Mouse (Mus musculus) forebrain, embryonic 14.5 days (tissue): ENCODE measurements around the gene 2700049A03Rik. TPM values are rescaled to one million over a fixed set of nuclear protein-coding genes. Genes with fewer than 3 reads are reported as not detected.

Experiments used
- ATAC-seq: fragments of 200-750 bp; cut with Nextera tagmentation; 2 replicates; pipeline ENCODE4 v1.8.0; 2017; ENCODE audit warnings: mild to moderate bottlenecking, moderate library complexity
- DNase-seq: peaks from one replicate; pipeline ENCODE4 v3.0.0-alpha.2; 2015; ENCODE audit warnings: low spot score
- H3K27ac ChIP-seq: fragments of 300-500 bp; sonication (generic); 2 replicates; pipeline ENCODE4 v1.5.1; 2014; ENCODE audit warnings: low read depth, mild to moderate bottlenecking, control low read depth, low read length, moderate library complexity
- H3K27me3 ChIP-seq: fragments of 300-500 bp; sonication (generic); replicated peaks from 2 replicates; pipeline ENCODE4 v1.6.1; 2014; ENCODE audit warnings: low read length, control low read depth, mixed read lengths; ENCODE audit not compliant: control insufficient read depth, insufficient read depth
- H3K36me3 ChIP-seq: fragments of 300-500 bp; sonication (generic); 2 replicates; pipeline ENCODE4 v1.6.1; 2014; ENCODE audit warnings: low read length, control low read depth; ENCODE audit not compliant: control insufficient read depth, insufficient read depth
- H3K4me1 ChIP-seq: fragments of 300-500 bp; sonication (generic); 2 replicates; pipeline ENCODE4 v1.6.1; 2014; ENCODE audit warnings: antibody characterized with exemption, low read length, control low read depth; ENCODE audit not compliant: control insufficient read depth, insufficient read depth
- H3K4me2 ChIP-seq: fragments of 300-500 bp; sonication (generic); 2 replicates; pipeline ENCODE4 v1.6.1; 2014; ENCODE audit warnings: mild to moderate bottlenecking, control low read depth, low read length
- H3K4me3 ChIP-seq: fragments of 300-500 bp; sonication (generic); 2 replicates; pipeline ENCODE4 v1.5.1; 2014; ENCODE audit warnings: low read depth, low read length, control low read depth
- H3K9ac ChIP-seq: fragments of 300-500 bp; sonication (generic); 2 replicates; pipeline ENCODE4 v1.6.1; 2014; ENCODE audit warnings: mild to moderate bottlenecking, low read length, control low read depth, moderate library complexity
- H3K9me3 ChIP-seq: fragments of 300-500 bp; sonication (generic); replicated peaks from 2 replicates; pipeline ENCODE4 v1.6.1; 2016; ENCODE audit warnings: low read length, control low read depth, mixed read lengths; ENCODE audit not compliant: control insufficient read depth
- WGBS: fragments of 180-500 bp; shearing (Covaris S2); extraction: QIAGEN DNeasy Blood & Tissue Kit; methylation state at CpG from one replicate; pipeline ENCODE4 v1.1.7; 2014; 5-methylcytosine and 5-hydroxymethylcytosine counted together
- polyA plus RNA-seq: library from polyadenylated mRNA; unstranded; fragments of >200 nt; fragmentation: Nextera tagmentation; extraction: Ambion mirVana; gene quantifications from 2 replicates; pipeline ENCODE4 v1.2.1, GENCODE M21; 2014

2700049A03Rik gene
- polyA plus RNA-seq, 1 experiment from 2014 or later, result 19.9 TPM

DNA sequence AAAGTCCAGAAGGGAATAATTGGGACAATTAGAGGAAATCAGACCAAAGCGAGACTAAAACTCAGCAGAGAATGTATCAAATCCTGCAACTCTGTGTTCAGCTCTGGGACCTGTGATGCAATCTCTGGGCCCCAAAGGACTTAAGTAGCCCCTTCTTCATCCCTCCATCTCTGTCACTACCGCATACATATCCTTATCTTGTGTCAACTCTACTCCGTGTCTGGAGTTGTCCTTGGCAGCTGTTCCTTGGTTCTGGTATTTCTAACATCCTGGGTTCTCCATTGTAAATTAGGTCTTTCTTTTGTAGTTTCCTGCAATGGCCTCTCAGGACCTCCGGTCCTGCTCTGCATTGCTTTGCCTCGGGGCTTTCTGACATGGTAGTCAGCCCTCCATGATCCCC is 65.1 kb downstream of the 2700049A03Rik start:
- no peak overlapping the region for H3K4me2 ChIP-seq
- ATAC-seq, result no peak
- 90% methylated on average over 5 of the region's 5 CpGs for WGBS
- no peak overlapping the region for H3K4me3 ChIP-seq
- peaks cover 35% of the 10 kb centered on the region for H3K36me3 ChIP-seq
- H3K27me3 ChIP-seq, result no peaks in the 10 kb centered on the region
- no peak for DNase-seq
- no peak overlapping the region for H3K27ac ChIP-seq
- H3K9ac ChIP-seq, result no peak overlapping the region
- H3K4me1 ChIP-seq, result no peaks in the 10 kb centered on the region
- H3K9me3 ChIP-seq, result no peaks in the 10 kb centered on the region

DNA sequence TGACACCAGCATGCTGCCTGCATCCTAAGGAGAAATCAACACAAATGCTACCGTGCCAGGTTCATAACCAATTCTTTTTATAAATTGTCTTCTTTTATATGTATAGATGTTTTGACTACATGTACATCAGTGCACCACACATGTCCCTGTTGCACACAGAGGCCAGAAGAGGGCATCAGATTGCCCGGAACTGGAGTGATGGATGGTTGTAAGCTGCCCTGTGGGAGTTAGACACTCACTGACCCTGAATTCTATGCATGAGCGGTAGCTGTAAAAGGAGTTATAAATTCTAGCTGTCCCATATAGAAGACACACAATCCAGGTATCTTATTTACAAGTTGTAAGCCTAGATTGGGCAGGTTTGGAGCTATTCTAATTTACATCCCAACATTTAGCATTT is 67.7 kb downstream of the 2700049A03Rik start:
- no peak for ATAC-seq
- DNase-seq, result no peak
- WGBS, result 95% methylated on average over 3 of the region's 3 CpGs
- no peak overlapping the region for H3K9ac ChIP-seq
- no peaks in the 10 kb centered on the region for H3K27me3 ChIP-seq
- no peaks in the 10 kb centered on the region for H3K4me1 ChIP-seq
- peaks cover 33% of the 10 kb centered on the region for H3K36me3 ChIP-seq
- no peaks in the 10 kb centered on the region for H3K9me3 ChIP-seq
- H3K4me2 ChIP-seq, result no peak overlapping the region
- no peak overlapping the region for H3K27ac ChIP-seq
- no peak overlapping the region for H3K4me3 ChIP-seq

DNA sequence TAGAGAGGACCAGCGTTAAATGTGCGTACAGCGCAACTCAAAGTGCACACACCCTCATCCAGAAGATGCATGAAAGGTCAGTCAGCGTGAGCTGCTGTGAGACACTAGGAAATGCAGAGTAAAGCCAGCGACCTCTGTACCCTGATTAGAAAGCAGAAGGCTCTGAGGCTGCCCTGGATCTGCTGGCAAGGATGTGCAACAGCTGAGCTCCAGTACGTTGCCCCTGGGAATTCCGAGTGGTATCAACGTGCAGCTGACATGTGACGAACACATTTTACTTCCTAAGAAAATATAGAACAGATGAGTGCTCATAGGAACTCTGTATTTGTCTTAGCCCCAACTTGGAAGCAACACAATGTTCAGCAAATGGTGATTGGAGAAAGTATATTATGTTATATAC is 80.5 kb downstream of the 2700049A03Rik start:
- H3K9me3 ChIP-seq, result no peaks in the 10 kb centered on the region
- no peak overlapping the region for H3K4me3 ChIP-seq
- H3K36me3 ChIP-seq, result peaks cover 33% of the 10 kb centered on the region
- no peak for DNase-seq
- no peak for ATAC-seq
- no peak overlapping the region for H3K27ac ChIP-seq
- 83% methylated on average over 9 of the region's 9 CpGs for WGBS
- H3K4me1 ChIP-seq, result no peaks in the 10 kb centered on the region
- no peaks in the 10 kb centered on the region for H3K27me3 ChIP-seq
- H3K9ac ChIP-seq, result no peak overlapping the region
- no peak overlapping the region for H3K4me2 ChIP-seq

DNA sequence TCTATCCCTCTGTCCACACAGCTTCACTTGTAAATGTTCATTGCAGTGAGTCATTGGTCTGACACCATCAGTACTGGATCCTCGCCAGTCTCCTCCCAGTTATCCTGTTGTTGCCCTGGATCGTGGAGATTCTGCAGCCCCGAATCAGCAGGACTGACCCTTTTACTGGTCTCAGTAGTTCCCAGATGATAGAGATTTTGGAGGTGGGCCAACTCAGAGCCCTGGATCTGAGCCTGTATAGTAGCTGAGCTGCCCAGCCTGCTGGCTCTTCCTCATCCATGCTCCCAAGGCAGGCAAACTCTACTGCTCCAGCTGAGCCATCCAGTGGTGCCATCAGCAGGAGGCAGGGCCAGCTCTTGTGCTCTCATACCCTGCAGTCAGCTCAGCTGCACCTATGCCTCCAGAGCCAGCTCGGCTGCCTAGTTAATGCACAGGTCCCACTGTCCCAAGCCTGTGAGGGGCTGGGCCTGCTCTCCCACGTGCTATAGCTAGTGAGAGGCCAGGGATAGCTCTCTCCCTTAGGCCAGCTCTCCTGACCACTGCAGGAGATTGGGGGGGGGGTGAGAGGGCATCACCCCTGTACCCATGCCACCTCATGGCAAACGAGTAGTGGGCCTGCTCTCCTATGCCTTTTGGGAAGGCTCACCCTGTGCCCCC is 81.3 kb downstream of the 2700049A03Rik start:
- Histone ChIP-seq H3K27ac (no peak overlapping the region), H3K4me3 (no peak overlapping the region), H3K4me1 (no peaks in the 10 kb centered on the region), H3K9me3 (no peaks in the 10 kb centered on the region), H3K4me2 (no peak overlapping the region), H3K27me3 (no peaks in the 10 kb centered on the region), H3K9ac (no peak overlapping the region), H3K36me3 (peaks cover 39% of the 10 kb centered on the region)
- DNase-seq (peak; percentile 46), ATAC-seq (peak; percentile 44)
- WGBS, result 76% methylated on average over 6 of the region's 6 CpGs

DNA sequence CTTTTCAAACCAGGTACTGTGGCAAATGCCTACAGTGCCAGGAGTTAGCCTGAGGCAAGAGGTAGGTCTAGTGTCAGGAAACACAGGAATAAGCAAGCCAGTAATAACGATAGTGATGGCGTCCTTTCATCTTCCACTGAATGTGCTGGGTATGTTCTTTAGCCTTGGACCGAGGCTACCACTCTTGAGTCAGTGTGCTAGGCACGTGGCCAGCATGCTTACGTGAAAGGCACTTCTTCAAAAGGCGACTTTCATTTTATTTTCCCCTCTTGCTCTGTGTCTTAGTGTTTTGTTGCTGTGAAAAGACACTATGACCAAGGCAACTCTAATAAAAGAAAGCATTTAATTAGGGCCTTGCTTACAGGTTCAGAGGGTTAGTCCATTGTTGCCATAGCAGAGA is 86.1 kb downstream of the 2700049A03Rik start:
- no peak for ATAC-seq
- DNase-seq, result no peak
- Histone ChIP-seq H3K27me3 (no peaks in the 10 kb centered on the region), H3K4me1 (no peaks in the 10 kb centered on the region), H3K4me3 (no peak overlapping the region), H3K36me3 (peaks cover 35% of the 10 kb centered on the region), H3K9me3 (no peaks in the 10 kb centered on the region), H3K9ac (no peak overlapping the region), H3K4me2 (no peak overlapping the region), H3K27ac (no peak overlapping the region)
- WGBS, result 92% methylated on average over 6 of the region's 6 CpGs

DNA sequence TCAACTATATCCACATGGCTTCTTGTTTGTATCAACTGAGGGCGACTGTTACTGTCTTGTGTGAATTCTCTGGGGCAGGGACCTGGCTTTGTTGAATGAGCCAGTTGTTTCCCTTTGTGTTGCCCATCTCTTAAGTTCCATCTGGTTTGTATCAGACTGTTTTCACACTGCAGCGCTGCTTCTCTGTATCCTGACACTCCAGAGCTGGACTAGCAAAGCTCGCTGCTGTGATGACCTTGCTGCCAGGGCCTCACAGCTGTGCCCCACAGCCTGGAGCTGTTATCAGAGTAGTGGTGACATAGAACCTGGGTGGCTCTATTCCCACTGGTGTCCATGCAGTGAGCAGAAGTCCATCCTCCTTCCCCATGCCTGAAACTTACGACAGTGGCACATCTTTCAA is 91.1 kb downstream of the 2700049A03Rik start:
- no peak overlapping the region for H3K27ac ChIP-seq
- no peak for ATAC-seq

DNA sequence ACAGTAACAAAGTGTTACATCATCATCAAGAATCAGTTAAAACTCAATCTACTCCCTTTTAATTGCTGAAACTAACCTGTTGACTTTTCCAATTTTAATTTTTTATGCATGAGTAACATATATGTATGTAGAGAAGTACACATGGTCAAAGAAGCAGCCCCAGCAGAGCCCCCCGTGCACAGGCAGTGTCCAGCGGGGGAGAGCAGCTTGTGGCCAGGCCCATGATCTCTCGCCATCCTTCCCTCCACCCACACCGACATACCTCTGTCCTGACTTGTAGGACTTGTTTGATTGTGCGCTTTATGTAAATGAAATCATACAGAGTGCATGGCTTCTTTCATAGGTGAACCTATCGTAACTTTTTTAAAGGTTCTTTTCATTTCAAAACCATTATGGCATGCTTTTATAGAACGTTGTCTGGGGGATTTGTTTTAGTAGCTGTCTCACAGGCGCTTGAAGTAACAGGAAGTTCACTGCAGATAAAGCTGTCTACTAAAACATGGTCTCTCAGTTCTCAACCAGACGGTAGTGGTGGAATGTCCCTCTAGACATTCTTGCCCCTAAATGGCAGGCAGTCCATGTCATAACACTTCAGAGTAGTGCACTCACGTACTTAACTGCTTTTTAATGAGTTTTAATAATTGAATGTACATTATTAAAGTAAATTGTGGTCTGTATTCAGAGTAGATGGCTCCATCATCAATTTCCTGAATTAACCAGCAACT is 92.4 kb downstream of the 2700049A03Rik start:
- Histone ChIP-seq H3K27ac (no peak overlapping the region), H3K4me2 (no peak overlapping the region), H3K4me1 (no peaks in the 10 kb centered on the region), H3K4me3 (no peak overlapping the region), H3K36me3 (peaks cover 9% of the 10 kb centered on the region; the same call in 1 of the 2 replicates), H3K9me3 (no peaks in the 10 kb centered on the region), H3K9ac (no peak overlapping the region), H3K27me3 (no peaks in the 10 kb centered on the region)
- no peak for ATAC-seq
- DNase-seq, result no peak
- 82% methylated on average over 10 of the region's 10 CpGs for WGBS

More for the DNA sequence above, 91.1 kb downstream of the 2700049A03Rik start:
- H3K4me1 ChIP-seq, result no peaks in the 10 kb centered on the region
- no peak overlapping the region for H3K9ac ChIP-seq
- no peaks in the 10 kb centered on the region for H3K9me3 ChIP-seq
- no peaks in the 10 kb centered on the region for H3K27me3 ChIP-seq
- WGBS, result 74% methylated on average over 4 of the region's 4 CpGs
- DNase-seq, result no peak
- peaks cover 11% of the 10 kb centered on the region; the same call in 1 of the 2 replicates for H3K36me3 ChIP-seq
- no peak overlapping the region for H3K4me3 ChIP-seq
- no peak overlapping the region for H3K4me2 ChIP-seq

DNA sequence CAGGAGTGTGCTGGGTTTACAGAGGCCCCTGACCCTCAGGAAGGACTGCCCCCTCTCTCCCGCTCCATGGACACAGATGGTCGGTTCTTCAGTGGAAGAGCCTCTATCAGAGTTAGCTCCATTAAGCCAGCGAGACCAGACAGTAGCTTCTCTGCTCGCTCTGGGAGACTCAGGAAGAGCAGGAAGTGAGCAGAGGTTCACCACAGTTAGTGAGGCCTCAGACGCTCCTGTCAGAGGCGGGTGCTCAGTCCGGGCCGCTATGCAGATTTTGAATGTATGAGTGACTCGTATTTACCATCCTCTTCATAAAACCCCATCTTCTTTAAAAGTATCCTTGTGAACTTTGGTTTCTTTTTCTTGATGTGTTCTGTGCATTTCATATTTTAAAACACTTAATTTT is 94.9 kb downstream of the 2700049A03Rik start:
- DNase-seq (no peak), ATAC-seq (no peak)
- no peak overlapping the region for H3K27ac ChIP-seq
- no peak overlapping the region for H3K4me3 ChIP-seq
- 92% methylated on average over 9 of the region's 9 CpGs for WGBS
- H3K27me3 ChIP-seq, result no peaks in the 10 kb centered on the region
- H3K4me1 ChIP-seq, result no peaks in the 10 kb centered on the region
- no peak overlapping the region for H3K4me2 ChIP-seq
- 0 out of 2 replicates have a peak, but pooled peaks cover 5% of the 10 kb centered on the region for H3K36me3 ChIP-seq
- no peak overlapping the region for H3K9ac ChIP-seq
- no peaks in the 10 kb centered on the region for H3K9me3 ChIP-seq

DNA sequence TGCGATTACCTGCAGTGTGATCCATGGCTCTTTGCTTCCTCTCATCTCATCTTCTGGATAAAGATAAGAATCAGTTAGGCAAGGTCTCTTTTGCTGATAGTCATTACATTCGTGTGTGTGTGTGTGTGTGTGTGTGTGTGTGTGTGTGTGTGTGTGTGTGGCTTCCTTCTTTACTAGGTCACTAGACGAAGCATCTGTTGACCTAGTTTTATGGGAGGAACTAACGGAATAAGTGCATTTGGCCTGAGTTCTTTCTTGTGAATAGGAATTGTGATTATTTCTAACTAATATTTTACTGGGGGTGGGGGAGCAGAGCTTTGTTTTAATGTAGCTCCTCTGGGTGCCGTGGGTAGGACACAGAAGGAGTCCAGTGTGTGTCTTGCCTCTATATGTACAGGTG is 96.8 kb downstream of the 2700049A03Rik start:
- H3K27ac ChIP-seq, result no peak overlapping the region
- no peak overlapping the region for H3K4me3 ChIP-seq
- H3K4me2 ChIP-seq, result no peak overlapping the region
- no peaks in the 10 kb centered on the region for H3K27me3 ChIP-seq
- DNase-seq, result no peak
- no peak overlapping the region for H3K9ac ChIP-seq
- 0 out of 2 replicates have a peak, but pooled peaks cover 2% of the 10 kb centered on the region for H3K36me3 ChIP-seq
- no peak for ATAC-seq
- no peaks in the 10 kb centered on the region for H3K4me1 ChIP-seq
- no peaks in the 10 kb centered on the region for H3K9me3 ChIP-seq
- 84% methylated on average over 5 of the region's 5 CpGs for WGBS
